Mouse (Mus musculus) kidney, adult 2 months (tissue): ENCODE results near the gene Irf2.

ENCODE experiments used
- CTCF ChIP-seq: fragments of 200-500 bp; conservative IDR thresholded peaks from 2 replicates; pipeline ENCODE4 v1.5.1; 2011; ENCODE audit warnings: low read depth, mild to moderate bottlenecking, control low read depth, low read length, moderate library complexity, mixed read lengths; ENCODE audit not compliant: insufficient read depth, insufficient read length
- POLR2A ChIP-seq: fragments of 200-500 bp; IDR thresholded peaks from one replicate; pipeline ENCODE4 v1.6.1; 2011; ENCODE audit warnings: low read depth, low read length, control low read depth

- TF ChIP-seq CTCF (no peak), POLR2A (no peak)
These were observed 94.9 kb downstream of the Irf2 start for GRCm38 (mm10) chr8:46834440-46834839.
